Mouse (Mus musculus) kidney, postnatal 36 days (tissue): ENCODE measurements around the gene Tsen54.
A peak's percentile ranks its signal among the peaks of the same experiment; 100 is the strongest.

ENCODE experiments used
- DNase-seq, 2 experiments: peaks; one replicate each; pipeline ENCODE4 v3.0.0; 2021 to 2022; ENCODE audit warnings: mixed read lengths in 2 of 2

Tsen54 gene

GRCm38 (mm10) chr11:115814605-115815450, at the start of gene Tsen54:
Tsen54 (plus strand) TSS chr11:115814724.
- DNase-seq, result peak; percentile 89 to 96

GRCm38 (mm10) chr11:115765103-115765606, 49.4 kb upstream of the Tsen54 start, which contains the start of gene Tmem94:
Tmem94 (plus strand) TSS chr11:115765433.
- peak; percentile 96 to 97 for DNase-seq

GRCm38 (mm10) chr11:115765607-115766141, 48.9 kb upstream of the Tsen54 start:
- peak; percentile 48 to 81 for DNase-seq

- peak; percentile 54 to 57 for DNase-seq
Measured at GRCm38 (mm10) chr11:115766356-115766943, 48.1 kb upstream of the Tsen54 start.

- DNase-seq, result peak; percentile 79 to 87
Measured at GRCm38 (mm10) chr11:115766981-115767380, 47.5 kb upstream of the Tsen54 start.

GRCm38 (mm10) chr11:115768896-115769295, 45.6 kb upstream of the Tsen54 start:
- peak in 1 of 2 experiments; percentile 37 for DNase-seq

- DNase-seq, result no peak
Measured at GRCm38 (mm10) chr11:115774653-115775052, 39.9 kb upstream of the Tsen54 start.

GRCm38 (mm10) chr11:115775821-115776665, 38.5 kb upstream of the Tsen54 start:
- peak; percentile 69 to 71 for DNase-seq

- DNase-seq, result no peak
Measured at GRCm38 (mm10) chr11:115776954-115777353, 37.6 kb upstream of the Tsen54 start.

- DNase-seq, result peak; percentile 51 to 65
Measured at GRCm38 (mm10) chr11:115777487-115778335, 36.8 kb upstream of the Tsen54 start.

- peak; percentile 94 to 97 for DNase-seq
Measured at GRCm38 (mm10) chr11:115779038-115779571, 35.4 kb upstream of the Tsen54 start.

GRCm38 (mm10) chr11:115780141-115781070, 34.1 kb upstream of the Tsen54 start:
- peak; percentile 63 to 69 for DNase-seq

- DNase-seq, result no peak
Measured at GRCm38 (mm10) chr11:115786473-115786872, 28.1 kb upstream of the Tsen54 start.

- DNase-seq, result no peak
Measured at GRCm38 (mm10) chr11:115789787-115790186, 24.7 kb upstream of the Tsen54 start.

- DNase-seq, result no peak
Measured at GRCm38 (mm10) chr11:115791919-115792318, 22.6 kb upstream of the Tsen54 start.

GRCm38 (mm10) chr11:115792353-115792752, 22.2 kb upstream of the Tsen54 start:
- no peak for DNase-seq

- peak; percentile 38 to 55 for DNase-seq
Measured at GRCm38 (mm10) chr11:115796898-115797297, 17.6 kb upstream of the Tsen54 start.

- DNase-seq, result peak in 1 of 2 experiments; percentile 14
Measured at GRCm38 (mm10) chr11:115797665-115798064, 16.9 kb upstream of the Tsen54 start.

GRCm38 (mm10) chr11:115800981-115801380, 13.5 kb upstream of the Tsen54 start:
- no peak for DNase-seq
